Mouse (Mus musculus): ENCODE results near the gene D630039A03Rik.

D630039A03Rik gene

GRCm38 (mm10) chr4:57916201-57916661 is at the start of gene D630039A03Rik:
D630039A03Rik (minus strand) TSS chr4:57916297.
- DNase-seq (ENCODE audit: low spot score): no peak

DNA sequence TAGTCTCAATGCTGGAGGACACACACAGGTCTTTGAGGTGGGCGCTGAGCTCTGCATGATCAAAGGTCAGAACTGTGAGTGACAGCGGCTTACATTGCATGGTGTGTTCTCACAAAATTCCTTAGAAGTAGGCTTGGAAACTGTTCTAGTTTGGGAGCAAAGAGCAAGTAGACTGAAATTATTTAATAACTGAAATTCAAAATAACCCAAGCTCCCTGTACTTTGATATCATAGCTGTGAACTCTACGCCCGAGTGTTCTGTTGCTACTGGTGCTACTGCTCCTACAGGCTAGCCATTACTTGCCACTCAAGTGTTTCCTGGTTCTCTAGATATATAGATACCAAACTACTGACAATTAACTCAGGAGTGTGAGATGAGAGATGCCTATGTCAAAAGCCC is 49.4 kb upstream of the D630039A03Rik start:
- DNase-seq (ENCODE audit: low spot score): no peak

DNA sequence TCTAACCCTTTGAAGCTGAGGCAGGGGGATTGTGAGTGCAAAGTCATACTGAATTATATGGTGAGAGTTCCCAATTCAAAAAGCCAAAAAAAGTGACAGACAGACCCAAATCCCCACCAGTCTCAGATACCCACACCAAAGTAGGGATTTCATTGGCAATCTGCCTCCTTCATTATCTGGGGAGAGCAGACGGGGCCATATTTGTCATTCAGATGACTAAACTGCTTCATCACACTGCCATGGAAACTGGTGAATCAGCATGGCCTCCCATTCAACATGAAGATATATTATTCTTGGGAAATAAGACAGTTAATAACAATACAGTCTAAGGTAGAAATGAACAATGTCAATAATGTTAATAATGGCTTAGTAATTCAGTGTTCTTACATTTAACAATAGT is 48.0 kb upstream of the D630039A03Rik start:
- no peak for DNase-seq (ENCODE audit: low spot score)

DNA sequence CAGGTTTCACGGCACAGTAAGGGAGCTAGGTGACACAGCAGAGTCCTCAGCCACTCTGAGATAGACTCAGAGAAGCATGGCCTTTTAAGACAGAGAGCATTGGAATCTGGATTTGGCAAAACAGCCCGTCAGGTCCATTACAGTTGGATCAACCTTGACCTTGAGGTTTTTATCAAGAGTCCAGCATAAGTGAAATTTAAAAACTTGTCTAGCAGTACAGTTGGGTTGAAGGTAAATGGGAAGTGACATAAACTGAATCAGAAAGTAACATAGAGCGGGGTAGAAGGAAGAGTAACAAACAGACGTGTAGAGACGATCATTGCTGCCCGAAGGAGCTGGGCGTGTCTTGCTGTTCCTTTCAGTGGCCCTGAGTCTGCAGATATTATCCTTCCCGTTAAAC is 43.0 kb upstream of the D630039A03Rik start:
- DNase-seq (ENCODE audit: low spot score): no peak

DNA sequence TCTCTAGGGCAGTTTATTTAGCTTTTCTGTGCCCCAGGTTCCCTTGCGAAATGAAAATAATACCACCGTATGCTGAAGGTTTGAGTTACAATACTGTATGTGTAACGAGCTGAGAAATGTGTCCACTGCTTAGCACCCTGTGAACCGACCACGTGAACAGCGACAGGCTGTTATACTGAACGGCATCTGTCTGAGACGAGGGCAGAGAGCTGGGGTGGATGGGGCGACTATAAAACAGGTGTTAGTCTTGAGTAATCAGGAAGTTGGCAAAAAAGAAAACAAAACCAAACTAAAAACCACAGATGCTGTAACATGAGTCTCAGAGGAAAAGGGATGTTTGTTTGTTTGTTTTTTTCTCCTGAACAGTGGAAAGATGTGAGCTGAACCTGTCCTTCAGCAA is 42.0 kb upstream of the D630039A03Rik start:
- no peak for DNase-seq (ENCODE audit: low spot score)

DNA sequence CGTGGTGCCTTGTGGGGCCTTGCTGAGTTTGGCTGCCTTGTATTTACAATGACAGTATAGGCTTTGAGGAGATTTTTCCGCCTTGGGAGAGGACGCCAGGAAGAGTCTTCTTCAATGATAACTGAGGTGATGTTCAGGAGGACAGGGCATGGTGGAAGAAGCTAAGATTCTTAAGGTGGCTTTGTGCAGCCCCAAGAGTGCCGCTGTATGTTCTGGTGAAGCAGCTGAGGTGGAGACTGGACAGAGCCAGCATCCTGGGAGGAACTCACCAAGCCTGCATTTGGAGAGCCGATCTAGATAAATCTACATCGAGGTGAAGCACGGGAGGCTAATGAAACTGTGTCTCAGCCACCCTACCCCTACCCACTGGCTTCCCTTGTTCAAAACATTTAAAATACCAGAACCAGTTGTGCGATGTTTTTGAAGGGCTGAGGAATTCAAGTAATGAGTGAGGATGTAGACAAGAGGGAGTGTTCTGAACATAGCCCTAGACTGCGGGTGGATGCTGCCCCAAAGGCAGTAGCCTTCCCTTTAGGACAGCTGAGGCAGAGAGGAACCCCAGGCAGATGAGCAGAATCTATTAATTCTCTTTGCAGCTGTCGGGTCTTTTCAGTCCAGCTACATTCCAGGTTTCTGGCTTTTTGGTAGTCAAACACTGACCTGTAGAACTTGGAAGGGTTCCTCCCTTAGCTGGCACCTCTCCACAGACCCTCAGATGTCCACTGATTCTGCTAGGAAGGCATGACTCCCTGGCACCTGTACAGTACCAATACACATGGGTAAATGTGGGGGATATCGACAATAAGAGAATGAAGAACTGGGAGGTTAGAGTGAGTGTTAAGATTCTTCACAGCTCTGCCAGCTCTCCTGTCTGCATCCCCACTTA is 41.3 kb upstream of the D630039A03Rik start:
- no peak for DNase-seq (ENCODE audit: low spot score)

DNA sequence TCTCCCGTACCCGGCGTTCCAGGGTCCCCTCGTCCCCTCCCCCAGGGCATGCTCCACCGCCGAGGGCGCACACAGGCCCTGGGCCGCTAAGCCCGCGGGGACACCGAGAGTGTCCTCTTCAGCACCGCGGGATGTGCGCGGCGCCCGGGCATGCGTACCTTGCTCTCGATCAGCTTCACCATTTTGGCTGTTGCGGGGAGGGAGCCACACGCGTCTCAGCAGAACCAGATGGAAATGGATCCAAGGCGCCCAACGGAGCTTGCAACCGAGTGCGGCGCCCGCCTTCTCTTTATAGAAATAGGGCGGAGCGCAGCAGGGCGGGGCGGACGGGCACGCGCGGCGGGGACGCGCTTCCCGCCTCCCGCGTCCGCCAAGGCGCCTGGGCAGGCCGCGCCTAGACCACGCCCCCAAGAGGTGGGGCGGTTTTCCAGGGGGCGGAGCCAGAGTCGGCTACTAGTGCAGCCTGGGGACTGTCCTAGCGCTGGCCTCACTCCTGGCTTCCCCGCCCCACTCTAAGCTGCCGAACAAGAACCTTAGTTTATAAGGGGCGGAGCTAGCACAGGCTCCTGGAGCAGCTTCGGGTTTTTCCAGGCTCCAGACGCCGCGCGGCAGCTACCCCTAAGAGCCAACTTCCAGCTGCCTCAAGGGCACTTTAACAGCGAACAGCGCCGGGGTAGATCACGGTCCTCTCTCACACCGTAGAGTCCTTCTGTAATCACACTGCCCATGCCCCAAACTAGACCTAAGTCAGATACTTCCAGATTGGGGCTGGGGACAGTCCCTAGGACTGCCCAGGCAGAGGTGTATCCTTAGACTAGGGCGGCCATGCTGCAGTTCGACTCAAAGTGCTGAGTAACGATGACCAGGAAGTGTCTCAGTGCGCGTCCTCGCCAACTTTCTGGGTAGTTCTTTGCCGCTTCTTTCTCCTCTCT is 40.2 kb upstream of the D630039A03Rik start, which contains the start of gene Txn1:
Txn1 (minus strand) TSS at position 383 of the 932 bp plus-strand sequence.
- DNase-seq (ENCODE audit: low spot score): peak; percentile 99

- DNase-seq (ENCODE audit: low spot score): peak; percentile 81
These were observed 39.5 kb upstream of the D630039A03Rik start for GRCm38 (mm10) chr4:57955544-57955958.

DNA sequence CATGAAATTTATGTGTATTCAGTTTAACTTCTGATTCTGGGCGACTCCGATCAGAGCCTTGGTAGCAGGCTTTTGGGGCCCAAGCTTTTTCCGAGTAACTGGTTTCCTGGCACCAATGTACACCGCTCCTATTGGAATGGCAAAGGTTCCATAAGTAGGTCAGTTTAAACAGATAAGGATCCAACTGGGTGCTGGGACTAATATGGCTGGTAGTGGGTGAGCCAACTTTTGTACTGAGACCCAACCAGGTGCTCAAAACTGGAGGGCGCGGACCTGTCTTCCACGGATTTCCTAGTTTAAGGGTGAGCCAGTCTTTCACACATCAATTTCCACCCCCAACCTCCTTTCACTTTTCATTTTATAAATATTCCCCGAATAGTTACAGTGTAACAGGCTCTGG is 38.9 kb upstream of the D630039A03Rik start:
- DNase-seq (ENCODE audit: low spot score): no peak

DNA sequence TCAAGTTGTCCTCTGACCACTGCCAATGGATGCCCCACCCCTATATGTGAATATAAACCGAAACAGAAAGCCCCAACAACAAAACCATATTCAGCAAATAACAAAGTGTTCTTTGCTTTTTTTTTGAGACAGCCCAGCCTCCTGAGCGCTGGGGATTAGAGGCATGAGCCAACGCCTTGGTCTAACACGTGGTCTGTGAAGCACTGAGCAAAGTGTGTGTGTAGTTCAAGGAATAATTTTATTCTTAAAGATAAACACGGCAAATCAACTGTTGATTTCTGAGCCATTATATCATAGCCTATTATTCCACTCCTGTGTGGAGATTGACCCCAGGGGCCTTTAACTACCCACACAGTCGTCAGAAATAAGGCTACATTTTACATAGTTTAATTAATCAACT is 38.5 kb upstream of the D630039A03Rik start:
- DNase-seq (ENCODE audit: low spot score): no peak

GRCm38 (mm10) chr4:57953796-57954195 is 37.7 kb upstream of the D630039A03Rik start:
- DNase-seq (ENCODE audit: low spot score): no peak

DNA sequence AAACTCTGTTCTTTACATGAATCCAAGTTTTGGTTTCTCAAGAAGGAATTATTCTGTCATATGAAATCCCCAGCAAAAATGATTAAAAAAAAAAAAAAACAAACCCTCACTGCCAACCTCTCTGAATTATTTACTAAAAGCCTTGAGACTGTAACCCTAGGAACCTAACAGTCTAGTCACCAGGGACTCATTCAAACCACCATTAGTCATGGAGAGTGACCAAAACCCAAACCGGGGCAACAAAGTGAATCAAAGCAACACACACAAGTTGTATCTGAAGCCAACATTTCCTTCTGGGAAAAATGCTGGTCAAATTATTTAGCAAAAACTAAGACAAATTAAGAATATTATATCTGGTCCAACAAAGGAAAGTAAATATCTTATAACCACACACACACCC is 36.8 kb upstream of the D630039A03Rik start:
- no peak for DNase-seq (ENCODE audit: low spot score)

DNA sequence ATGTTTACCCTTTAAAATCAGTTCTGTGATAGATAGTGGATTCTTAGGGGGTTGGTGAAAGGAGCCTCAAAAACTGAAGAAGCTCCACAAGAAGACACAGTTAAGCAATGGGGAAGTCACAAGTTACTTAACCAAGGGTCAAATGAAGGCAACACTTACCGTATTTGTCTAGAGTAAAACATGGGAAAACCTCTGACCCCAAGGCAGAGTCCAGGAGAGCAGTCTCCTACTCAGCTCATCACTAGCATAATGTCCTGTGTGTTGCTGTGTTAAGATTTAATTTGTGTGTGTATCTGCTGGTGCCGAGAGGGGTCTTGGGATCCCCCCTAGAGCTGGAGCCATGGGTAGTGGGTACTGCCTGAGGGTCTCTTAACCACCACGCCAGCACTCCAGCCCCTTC is 36.3 kb upstream of the D630039A03Rik start:
- DNase-seq (ENCODE audit: low spot score): no peak

DNA sequence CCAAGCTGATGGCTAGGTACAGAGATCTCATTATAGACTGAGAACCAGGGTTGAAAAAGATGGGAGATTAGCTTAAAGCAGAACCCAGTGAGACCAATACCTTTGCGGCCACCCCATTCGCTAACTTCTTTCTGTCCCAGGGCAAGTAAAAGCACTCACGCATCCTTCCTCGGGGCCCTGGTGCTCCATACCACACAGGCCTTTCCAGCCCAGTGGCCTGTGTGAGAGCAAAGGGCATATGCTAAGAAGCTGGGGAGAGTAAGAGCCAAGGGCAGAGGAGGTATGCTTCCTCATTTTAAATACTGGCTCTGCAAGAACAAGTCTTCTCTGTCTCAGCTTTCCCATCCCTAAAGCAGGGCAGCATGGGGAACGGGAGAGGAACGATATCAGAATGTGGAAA is 33.8 kb upstream of the D630039A03Rik start:
- DNase-seq (ENCODE audit: low spot score): no peak

GRCm38 (mm10) chr4:57947476-57947875 is 31.4 kb upstream of the D630039A03Rik start:
- no peak for DNase-seq (ENCODE audit: low spot score)

DNA sequence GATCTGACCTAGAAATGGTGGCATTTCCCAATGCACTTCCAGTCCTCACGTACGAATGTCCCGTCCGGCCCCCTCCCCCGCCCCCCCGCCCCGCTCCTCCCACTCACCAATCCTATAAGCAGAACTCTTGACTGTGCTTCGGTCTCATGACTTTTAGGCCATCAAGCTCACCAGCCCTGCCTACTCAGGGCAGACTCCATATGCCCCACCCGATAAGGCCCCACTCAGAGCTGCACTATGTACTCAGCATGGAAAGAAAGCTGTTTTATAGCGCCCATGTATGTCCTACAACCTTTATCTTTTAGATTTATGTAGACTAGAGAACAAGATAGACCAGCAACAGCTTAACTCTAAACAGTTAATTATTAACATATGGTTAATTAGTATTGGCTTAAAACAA is 30.9 kb upstream of the D630039A03Rik start:
- DNase-seq (ENCODE audit: low spot score): no peak

DNA sequence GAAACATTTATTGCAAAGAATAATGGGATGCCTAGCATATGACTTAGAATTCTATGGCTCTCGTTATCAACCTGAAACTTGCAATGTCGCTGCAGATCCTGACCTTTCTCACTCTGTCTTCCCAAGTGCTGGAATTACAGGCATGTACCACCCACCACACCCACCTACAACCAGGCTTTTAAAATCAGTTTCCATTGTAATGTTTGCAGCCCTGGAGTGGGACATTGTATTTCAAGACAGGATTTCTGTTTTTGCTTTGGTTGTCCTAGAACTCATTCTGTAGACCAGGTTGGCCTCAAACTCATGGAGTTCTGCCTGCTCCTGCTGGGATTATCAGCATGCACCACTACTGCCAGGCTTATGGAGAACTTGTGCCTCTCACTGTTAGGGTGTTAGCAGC is 26.8 kb upstream of the D630039A03Rik start:
- DNase-seq (ENCODE audit: low spot score): no peak

GRCm38 (mm10) chr4:57940631-57941030 is 24.5 kb upstream of the D630039A03Rik start:
- DNase-seq (ENCODE audit: low spot score): no peak

DNA sequence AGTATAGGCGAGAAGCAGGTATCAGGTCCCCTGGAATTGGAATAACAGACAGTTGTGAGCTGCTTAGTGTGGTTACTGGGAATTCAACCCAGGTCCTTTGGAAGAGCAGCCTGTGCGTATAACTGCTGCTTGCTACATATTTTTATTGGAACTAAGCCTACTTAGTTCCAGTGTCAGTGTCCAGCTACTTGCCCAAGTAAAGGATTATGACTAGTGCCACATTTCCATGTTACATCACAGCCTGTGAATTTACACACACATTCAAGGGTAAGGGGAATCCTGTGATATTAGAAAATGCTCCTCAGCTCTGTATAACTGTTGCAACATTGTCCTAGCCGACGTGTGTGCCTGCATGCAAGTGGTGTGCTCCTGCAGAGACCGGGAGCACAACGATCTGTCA is 21.2 kb upstream of the D630039A03Rik start:
- no peak for DNase-seq (ENCODE audit: low spot score)

DNA sequence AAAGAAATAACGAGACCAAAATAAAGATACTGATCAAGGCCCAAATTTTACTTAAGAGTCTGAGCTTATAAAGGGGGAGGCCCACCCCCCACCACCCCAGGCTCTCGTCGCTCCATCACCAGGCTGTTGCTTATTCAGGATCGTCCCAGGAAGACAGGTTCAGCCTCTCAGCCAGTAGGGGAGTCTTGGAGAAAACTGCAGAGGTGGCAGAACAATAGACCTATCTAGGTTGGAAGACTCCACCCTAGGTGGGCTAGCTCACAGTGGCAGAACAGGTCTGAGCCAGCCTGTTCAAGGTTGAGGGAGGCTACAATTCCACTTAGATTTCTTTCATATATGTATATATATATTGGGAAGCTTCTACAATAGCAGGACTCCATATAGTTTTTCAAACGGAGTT is 18.1 kb upstream of the D630039A03Rik start:
- no peak for DNase-seq (ENCODE audit: low spot score)

DNA sequence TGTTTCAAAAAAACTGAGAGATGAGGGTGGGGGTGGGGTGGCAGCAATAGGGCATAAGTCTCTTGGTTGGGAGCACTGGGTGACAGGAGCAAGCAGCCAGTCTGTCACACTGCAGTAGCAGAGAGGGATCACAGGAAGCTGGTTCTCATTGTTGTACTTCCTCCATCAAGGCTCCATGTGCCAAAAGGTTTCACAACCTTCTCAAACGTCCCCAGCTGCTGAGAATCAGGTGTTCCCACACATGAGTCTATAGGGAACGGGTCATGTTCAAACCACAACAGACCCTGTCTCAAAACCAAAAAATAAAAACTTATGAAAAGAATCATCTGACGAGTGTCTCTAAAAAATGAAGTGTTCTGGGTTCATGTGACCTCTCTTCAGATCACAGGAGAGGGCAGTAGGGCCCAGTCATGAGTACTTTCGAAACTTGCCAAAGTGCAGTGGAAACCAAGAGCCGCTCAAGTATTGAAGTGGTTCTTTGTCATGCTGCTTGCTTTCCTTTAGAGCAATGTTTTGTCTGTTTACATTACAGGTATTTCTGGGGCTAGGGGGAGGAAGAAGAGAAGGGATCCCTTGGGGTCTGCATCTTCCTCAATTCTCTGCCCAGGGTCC is 14.6 kb upstream of the D630039A03Rik start:
- no peak for DNase-seq (ENCODE audit: low spot score)
